Mouse (Mus musculus) forebrain, embryonic 14.5 days (tissue): ENCODE data around the gene Trim9. TPM values are rescaled to one million over a fixed set of nuclear protein-coding genes. Genes with fewer than 3 reads are reported as not detected.

Experiments used
- ATAC-seq: fragments of 200-750 bp; cut with Nextera tagmentation; 2 replicates; pipeline ENCODE4 v1.8.0; 2017; ENCODE audit warnings: mild to moderate bottlenecking, moderate library complexity
- DNase-seq: peaks from one replicate; pipeline ENCODE4 v3.0.0-alpha.2; 2015; ENCODE audit warnings: low spot score
- H3K27ac ChIP-seq: fragments of 300-500 bp; sonication (generic); 2 replicates; pipeline ENCODE4 v1.5.1; 2014; ENCODE audit warnings: low read depth, mild to moderate bottlenecking, control low read depth, low read length, moderate library complexity
- H3K27me3 ChIP-seq: fragments of 300-500 bp; sonication (generic); replicated peaks from 2 replicates; pipeline ENCODE4 v1.6.1; 2014; ENCODE audit warnings: low read length, control low read depth, mixed read lengths; ENCODE audit not compliant: control insufficient read depth, insufficient read depth
- H3K36me3 ChIP-seq: fragments of 300-500 bp; sonication (generic); 2 replicates; pipeline ENCODE4 v1.6.1; 2014; ENCODE audit warnings: low read length, control low read depth; ENCODE audit not compliant: control insufficient read depth, insufficient read depth
- H3K4me1 ChIP-seq: fragments of 300-500 bp; sonication (generic); 2 replicates; pipeline ENCODE4 v1.6.1; 2014; ENCODE audit warnings: antibody characterized with exemption, low read length, control low read depth; ENCODE audit not compliant: control insufficient read depth, insufficient read depth
- H3K4me2 ChIP-seq: fragments of 300-500 bp; sonication (generic); 2 replicates; pipeline ENCODE4 v1.6.1; 2014; ENCODE audit warnings: mild to moderate bottlenecking, control low read depth, low read length
- H3K4me3 ChIP-seq: fragments of 300-500 bp; sonication (generic); 2 replicates; pipeline ENCODE4 v1.5.1; 2014; ENCODE audit warnings: low read depth, low read length, control low read depth
- H3K9ac ChIP-seq: fragments of 300-500 bp; sonication (generic); 2 replicates; pipeline ENCODE4 v1.6.1; 2014; ENCODE audit warnings: mild to moderate bottlenecking, low read length, control low read depth, moderate library complexity
- H3K9me3 ChIP-seq: fragments of 300-500 bp; sonication (generic); replicated peaks from 2 replicates; pipeline ENCODE4 v1.6.1; 2016; ENCODE audit warnings: low read length, control low read depth, mixed read lengths; ENCODE audit not compliant: control insufficient read depth
- WGBS: fragments of 180-500 bp; shearing (Covaris S2); extraction: QIAGEN DNeasy Blood & Tissue Kit; methylation state at CpG from one replicate; pipeline ENCODE4 v1.1.7; 2014; 5-methylcytosine and 5-hydroxymethylcytosine counted together
- polyA plus RNA-seq: library from polyadenylated mRNA; unstranded; fragments of >200 nt; fragmentation: Nextera tagmentation; extraction: Ambion mirVana; gene quantifications from 2 replicates; pipeline ENCODE4 v1.2.1, GENCODE M21; 2014

The Trim9 gene
- polyA plus RNA-seq, 1 experiment from 2014 or later: 30.8 TPM

DNA sequence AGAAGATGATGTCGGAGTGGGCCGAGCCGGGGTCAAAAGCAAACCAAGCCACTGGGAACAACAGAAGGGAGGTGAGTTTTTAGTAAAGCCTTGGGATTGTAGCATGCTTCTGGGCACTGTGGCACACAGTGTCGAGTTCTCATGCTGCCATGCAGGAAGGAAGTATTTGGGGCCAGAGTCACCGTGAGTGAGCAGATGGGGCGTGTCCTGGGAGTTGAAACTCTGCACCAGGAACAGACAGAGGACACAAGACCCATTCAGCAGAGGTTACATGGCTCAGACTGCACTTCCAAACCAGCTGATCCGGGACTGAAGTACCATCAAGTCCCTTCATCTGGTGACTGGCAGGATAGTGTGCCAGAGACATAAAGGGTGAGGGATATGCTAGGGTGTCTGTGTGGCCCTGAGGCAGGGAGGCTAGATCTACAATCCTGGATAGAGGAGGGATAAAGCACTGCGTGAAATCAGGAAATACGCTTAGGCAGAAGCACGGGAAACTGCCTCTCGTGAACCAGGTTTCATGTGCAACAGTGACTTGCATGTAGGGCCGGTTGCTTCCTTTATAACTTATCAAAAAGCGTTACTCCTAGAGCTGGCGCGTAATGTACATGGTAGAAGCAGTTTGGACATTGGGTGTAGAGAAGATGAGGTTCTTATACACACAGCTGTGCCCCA is 96.1 kb downstream of the Trim9 start:
- no peak for ATAC-seq
- H3K4me2 ChIP-seq: no peak overlapping the region
- no peak overlapping the region for H3K4me3 ChIP-seq
- no peak overlapping the region for H3K9ac ChIP-seq
- DNase-seq: no peak
- peaks cover 12% of the 10 kb centered on the region; the same call in 1 of the 2 replicates for H3K4me1 ChIP-seq
- 0 out of 2 replicates have a peak, but pooled peaks cover 4% of the 10 kb centered on the region for H3K36me3 ChIP-seq
- no peaks in the 10 kb centered on the region for H3K9me3 ChIP-seq
- WGBS: 89% methylated on average over 15 of the region's 15 CpGs
- H3K27ac ChIP-seq: no peak overlapping the region
- H3K27me3 ChIP-seq: no peaks in the 10 kb centered on the region

DNA sequence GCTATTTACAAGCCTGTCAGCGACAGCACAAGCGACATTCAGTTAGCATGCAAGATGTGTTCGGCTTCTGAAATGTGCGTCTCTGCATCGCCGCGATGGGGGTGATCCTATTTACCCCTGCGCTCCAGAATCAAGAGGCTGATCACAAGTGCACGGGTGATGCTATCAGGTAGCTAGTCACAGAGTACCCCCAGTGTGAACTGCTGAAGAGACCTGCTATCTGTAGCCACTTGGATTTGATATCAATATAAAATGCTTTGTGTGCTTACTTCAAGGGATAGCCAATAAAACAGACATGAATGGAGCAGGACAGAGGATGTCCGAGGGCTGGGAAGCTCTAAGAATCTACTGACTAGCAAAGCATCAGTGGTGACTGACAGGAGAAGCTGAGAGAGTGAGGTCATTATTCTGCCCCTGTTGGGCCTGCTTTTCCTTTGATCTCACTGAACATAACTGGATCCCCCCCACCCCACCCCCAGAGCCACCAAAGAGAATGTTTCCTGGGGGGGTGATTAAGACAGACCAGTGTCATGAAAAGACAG is 97.7 kb downstream of the Trim9 start:
- no peak overlapping the region for H3K4me2 ChIP-seq

DNA sequence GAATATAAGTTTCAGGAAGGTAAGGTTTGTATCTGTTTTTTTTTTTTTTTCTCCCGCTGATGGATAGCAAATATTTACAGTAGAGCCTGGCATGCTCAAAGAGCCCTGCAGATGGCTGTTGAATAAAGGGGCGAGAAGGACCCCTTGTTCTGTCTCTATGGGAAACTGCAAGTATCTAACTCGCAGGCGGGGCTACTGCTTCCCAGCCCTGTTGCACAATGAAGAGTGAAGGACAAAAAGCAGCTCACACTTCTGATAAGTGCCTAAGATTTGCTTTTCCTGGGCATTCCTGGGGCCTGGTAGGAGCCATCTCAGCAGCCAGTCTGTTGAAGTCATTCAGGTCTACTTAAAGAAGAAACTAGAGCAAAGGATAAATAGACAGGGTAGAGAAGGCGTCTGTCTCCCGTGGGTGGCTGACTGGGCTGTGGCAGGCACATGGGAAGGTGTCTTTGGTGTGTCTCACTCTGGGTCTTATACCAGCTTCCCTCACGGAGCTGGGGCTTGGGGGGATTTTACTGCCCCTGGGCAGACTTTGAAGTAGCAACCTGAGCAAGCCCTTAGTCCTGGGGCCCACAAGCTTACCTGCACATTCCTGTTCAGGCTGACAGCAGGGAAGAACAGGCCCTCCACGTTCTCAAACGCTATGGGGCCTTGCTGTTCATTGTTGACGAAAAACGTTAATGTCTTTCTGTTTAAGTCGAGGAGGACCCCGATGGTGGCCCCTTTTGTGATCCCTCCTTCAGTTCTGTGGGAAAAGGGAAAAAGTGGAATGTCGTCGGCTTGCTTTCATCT is 99.5 kb downstream of the Trim9 start:
- peaks cover 12% of the 10 kb centered on the region; the same call in 1 of the 2 replicates for H3K4me1 ChIP-seq
- WGBS: 26% methylated on average over 15 of the region's 15 CpGs
- H3K4me3 ChIP-seq: no peak overlapping the region
- no peaks in the 10 kb centered on the region for H3K27me3 ChIP-seq
- peak; percentile 72 for ATAC-seq
- H3K9ac ChIP-seq: 0 out of 2 replicates have a peak overlapping the region, but pooled peaks have one; percentile 8
- peak; percentile 56 for DNase-seq
- 0 out of 2 replicates have a peak, but pooled peaks cover 4% of the 10 kb centered on the region for H3K36me3 ChIP-seq
- H3K27ac ChIP-seq: peak overlapping the region; percentile 23
- no peak overlapping the region for H3K4me2 ChIP-seq
- H3K9me3 ChIP-seq: no peaks in the 10 kb centered on the region

More for the DNA sequence above, 97.7 kb downstream of the Trim9 start:
- DNase-seq: no peak
- 82% methylated on average over 10 of the region's 10 CpGs for WGBS
- Histone ChIP-seq H3K27ac (0 out of 2 replicates have a peak overlapping the region, but pooled peaks have one; percentile 33), H3K9me3 (no peaks in the 10 kb centered on the region), H3K27me3 (no peaks in the 10 kb centered on the region), H3K36me3 (0 out of 2 replicates have a peak, but pooled peaks cover 4% of the 10 kb centered on the region), H3K9ac (no peak overlapping the region), H3K4me1 (peaks cover 12% of the 10 kb centered on the region; the same call in 1 of the 2 replicates), H3K4me3 (no peak overlapping the region)
- peak; percentile 47 for ATAC-seq

DNA sequence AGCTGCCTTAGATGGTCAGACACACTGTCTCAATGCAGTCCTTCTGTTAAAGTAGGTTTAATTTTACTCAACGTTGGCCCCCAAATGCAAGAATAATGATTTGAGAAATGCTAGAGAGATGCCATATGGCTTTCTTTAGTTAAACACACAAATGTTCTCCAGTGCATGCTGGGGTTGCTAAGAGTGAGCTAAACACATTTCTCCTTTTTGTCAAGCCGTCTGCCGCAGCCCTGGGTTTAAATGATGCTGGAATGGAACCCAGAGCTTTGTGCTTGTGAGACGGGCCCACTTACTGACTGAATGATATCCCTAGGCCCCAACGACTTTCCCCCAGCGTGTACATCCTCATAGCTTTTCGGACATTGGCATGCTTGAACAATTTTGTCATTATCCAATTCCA is 104.9 kb downstream of the Trim9 start:
- Histone ChIP-seq H3K9me3 (no peaks in the 10 kb centered on the region), H3K36me3 (no peaks in the 10 kb centered on the region), H3K9ac (no peak overlapping the region), H3K27me3 (no peaks in the 10 kb centered on the region), H3K4me3 (no peak overlapping the region), H3K27ac (no peak overlapping the region), H3K4me2 (no peak overlapping the region), H3K4me1 (peaks cover 13% of the 10 kb centered on the region; the same call in 1 of the 2 replicates)
- DNase-seq (peak; percentile 36), ATAC-seq (no peak)
- 76% methylated on average over 7 of the region's 7 CpGs for WGBS

DNA sequence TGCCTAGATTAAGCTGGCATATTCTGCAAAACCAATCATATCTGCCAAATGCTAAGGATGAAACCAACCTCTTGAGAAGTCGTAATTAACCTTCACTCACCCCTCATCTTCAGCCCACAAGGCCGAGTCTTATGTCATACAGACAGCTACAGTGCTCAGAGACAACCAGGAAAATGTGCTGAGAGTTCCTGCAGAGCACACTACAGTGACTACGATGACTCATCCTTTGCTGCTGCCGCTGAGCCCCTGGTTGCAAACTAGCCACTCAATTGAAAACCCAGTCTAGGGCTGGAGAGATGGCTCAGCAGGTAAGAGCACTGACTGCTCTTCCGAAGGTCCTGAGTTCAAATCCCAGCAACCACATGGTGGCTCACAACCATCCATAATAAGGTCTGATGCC is 107.7 kb downstream of the Trim9 start:
- no peaks in the 10 kb centered on the region for H3K9me3 ChIP-seq
- no peak for DNase-seq
- ATAC-seq: no peak
- no peak overlapping the region for H3K9ac ChIP-seq
- H3K4me1 ChIP-seq: peaks cover 12% of the 10 kb centered on the region
- no peak overlapping the region for H3K27ac ChIP-seq
- no peak overlapping the region for H3K4me3 ChIP-seq
- WGBS: 82% methylated on average over 5 of the region's 5 CpGs
- no peaks in the 10 kb centered on the region for H3K27me3 ChIP-seq
- H3K4me2 ChIP-seq: no peak overlapping the region
- H3K36me3 ChIP-seq: no peaks in the 10 kb centered on the region

DNA sequence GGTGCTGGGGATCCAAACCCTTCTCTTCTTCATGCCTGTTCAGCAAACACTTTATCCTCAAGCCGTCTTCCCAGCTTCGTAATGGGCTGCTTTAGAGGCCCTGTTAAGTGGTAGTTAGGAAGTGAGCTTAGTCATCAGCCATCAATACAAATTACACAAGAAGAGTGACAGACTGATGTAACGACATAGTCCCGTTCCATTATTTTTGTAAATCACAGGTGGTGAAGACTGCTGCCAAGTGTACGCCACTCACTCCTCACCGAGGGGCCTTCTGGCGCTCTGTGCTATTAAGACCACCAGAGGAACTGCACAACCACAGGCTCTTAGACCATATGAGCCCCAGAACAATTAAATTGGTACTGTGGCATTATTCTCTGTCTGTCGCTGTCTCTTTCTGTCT is 108.8 kb downstream of the Trim9 start:
- DNase-seq (peak; percentile 81), ATAC-seq (peak; percentile 82)
- H3K4me2 ChIP-seq: no peak overlapping the region
- no peak overlapping the region for H3K4me3 ChIP-seq
- H3K27ac ChIP-seq: peak overlapping the region; percentile 58; the same call in 1 of the 2 replicates
- H3K27me3 ChIP-seq: no peaks in the 10 kb centered on the region
- H3K9me3 ChIP-seq: no peaks in the 10 kb centered on the region
- peaks cover 13% of the 10 kb centered on the region for H3K4me1 ChIP-seq
- WGBS: 23% methylated on average over 8 of the region's 8 CpGs
- peak overlapping the region; percentile 13; the same call in 1 of the 2 replicates for H3K9ac ChIP-seq
- H3K36me3 ChIP-seq: no peaks in the 10 kb centered on the region

DNA sequence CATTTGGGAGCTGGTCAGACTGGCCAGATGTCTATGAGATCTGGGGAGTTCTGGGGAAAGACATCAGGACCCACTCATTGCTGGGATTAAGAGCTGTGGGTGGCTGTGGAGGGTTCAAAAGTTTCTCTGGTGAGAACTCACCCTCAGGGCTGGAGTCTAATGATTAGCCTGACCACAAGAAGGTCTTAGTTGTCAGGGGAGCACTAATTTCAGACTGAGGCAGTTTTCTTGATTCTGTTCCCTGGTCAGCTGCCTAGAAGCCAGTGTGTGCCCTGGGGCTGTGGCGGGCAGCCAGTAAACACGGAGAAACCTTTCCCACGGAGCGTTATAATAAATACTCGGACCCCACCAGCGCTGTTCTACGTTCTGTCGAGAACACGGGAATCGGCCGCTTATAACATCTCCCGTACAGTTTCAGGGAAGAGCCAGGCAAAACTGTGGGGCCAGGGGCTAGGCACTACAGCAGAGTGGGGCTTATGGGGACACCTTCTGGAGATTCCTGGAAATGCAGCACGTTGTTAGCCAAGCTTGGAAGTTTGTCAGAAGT is 112.4 kb downstream of the Trim9 start:
- Histone ChIP-seq H3K27ac (peak overlapping the region; percentile 33; the same call in 1 of the 2 replicates), H3K4me2 (peak overlapping the region; percentile 58), H3K4me1 (peaks cover 9% of the 10 kb centered on the region), H3K9me3 (no peaks in the 10 kb centered on the region), H3K4me3 (peak overlapping the region; percentile 22), H3K36me3 (no peaks in the 10 kb centered on the region), H3K27me3 (no peaks in the 10 kb centered on the region), H3K9ac (peak overlapping the region; percentile 51)
- DNase-seq: peak; percentile 91
- WGBS: 5% methylated on average over 13 of the region's 13 CpGs
- peak; percentile 78 for ATAC-seq

DNA sequence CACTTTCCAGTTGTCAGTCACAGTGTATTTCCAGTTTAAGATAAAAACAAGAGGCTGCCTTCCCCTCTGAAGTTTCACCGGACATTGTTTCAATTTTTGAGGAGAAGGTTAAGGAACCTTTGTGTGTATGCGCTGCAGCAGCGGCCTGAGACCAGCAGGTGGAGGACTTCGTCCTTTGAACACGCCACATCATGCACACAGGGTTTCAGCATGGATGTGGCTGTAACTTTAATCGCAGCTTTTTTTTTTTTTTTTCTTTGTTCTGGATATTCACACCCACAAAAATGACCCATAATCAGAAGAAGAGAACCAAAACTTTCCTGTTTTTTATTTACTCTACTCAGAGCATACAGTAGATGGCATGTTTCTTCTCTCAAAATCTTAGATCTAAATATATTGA is 113.0 kb downstream of the Trim9 start:
- H3K27me3 ChIP-seq: no peaks in the 10 kb centered on the region
- H3K4me2 ChIP-seq: no peak overlapping the region
- no peak overlapping the region for H3K9ac ChIP-seq
- 5% methylated on average over 6 of the region's 6 CpGs for WGBS
- peaks cover 9% of the 10 kb centered on the region for H3K4me1 ChIP-seq
- ATAC-seq: peak; percentile 70
- peak; percentile 88 for DNase-seq
- H3K9me3 ChIP-seq: no peaks in the 10 kb centered on the region
- no peak overlapping the region for H3K27ac ChIP-seq
- no peak overlapping the region for H3K4me3 ChIP-seq
- no peaks in the 10 kb centered on the region for H3K36me3 ChIP-seq
